Mouse (Mus musculus) olfactory bulb, adult 2 months (tissue): ENCODE results near the gene Krtap5-3.

Experiments used
- CTCF ChIP-seq: fragments of 200-500 bp; IDR thresholded peaks from 2 replicates; pipeline ENCODE4 v1.5.1; 2012; ENCODE audit warnings: low read depth, mild to moderate bottlenecking, low read length, moderate library complexity; ENCODE audit not compliant: insufficient read depth
- POLR2A ChIP-seq: fragments of 200-500 bp; IDR thresholded peaks from 2 replicates; pipeline ENCODE4 v1.6.1; 2012; ENCODE audit warnings: mild to moderate bottlenecking, low read depth, low read length, moderate library complexity; ENCODE audit not compliant: insufficient read depth

DNA sequence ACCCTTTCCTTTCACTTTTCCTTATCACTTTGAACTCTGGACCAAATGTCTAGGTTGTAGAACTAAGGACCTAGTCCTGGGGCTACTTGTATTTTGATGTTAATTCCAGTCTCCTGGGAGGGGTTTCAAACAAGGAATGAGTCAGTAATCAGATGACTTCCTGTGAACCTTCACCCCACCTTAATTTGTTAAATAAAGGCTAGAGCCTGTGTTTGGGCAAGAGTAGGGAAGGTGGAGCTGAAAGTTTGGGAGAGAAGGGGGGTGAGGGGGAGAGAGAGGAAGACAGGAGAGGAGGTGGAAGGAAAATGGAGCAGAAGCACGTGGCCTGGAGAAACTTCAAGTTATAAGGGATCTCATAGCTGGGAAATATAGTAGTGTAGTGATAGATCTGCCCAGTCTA is 30.4 kb downstream of the Krtap5-3 start:
- TF ChIP-seq POLR2A (no peak), CTCF (no peak)
